Mouse (Mus musculus) embryonic fibroblast, embryonic 13.5 days (primary cell): ENCODE measurements around the gene Ppfibp1.

Source experiments
- CTCF ChIP-seq: IDR thresholded peaks from 2 replicates; pipeline ENCODE4 v1.5.1; 2011; ENCODE audit warnings: mild to moderate bottlenecking, control low read depth, low read length, moderate library complexity, borderline replicate concordance; ENCODE audit not compliant: insufficient read depth
- POLR2A ChIP-seq: IDR thresholded peaks from 2 replicates; pipeline ENCODE4 v1.6.1; 2011; ENCODE audit warnings: low read depth, mild to moderate bottlenecking, control low read depth, low read length, moderate library complexity

DNA sequence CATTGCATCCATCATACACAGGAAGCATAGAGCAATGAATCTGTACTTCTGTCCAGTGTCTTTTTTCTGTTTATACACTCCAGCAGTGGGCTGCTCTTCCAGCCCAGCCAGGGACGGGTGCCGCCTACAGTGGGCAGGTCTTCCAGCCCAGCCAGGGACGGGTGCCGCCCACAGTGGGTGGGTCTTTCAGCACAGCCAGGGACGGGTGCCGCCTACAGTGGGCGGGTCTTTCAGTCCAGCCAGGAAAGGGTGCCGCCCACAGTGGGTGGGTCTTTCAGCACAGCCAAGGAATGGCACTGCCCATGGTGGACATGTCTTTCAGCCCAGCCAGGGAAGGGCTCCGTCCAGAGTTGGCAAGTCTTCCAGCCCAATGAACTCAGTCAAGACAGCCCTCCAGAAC, 33.1 kb upstream of the Ppfibp1 start:
- no peak for TF ChIP-seq CTCF
- TF ChIP-seq POLR2A = no peak
